Mouse (Mus musculus) midbrain, postnatal 0 days (tissue): Measurements from ENCODE around the gene Crabp2. TPM values are rescaled to one million over a fixed set of nuclear protein-coding genes. Genes with fewer than 3 reads are reported as not detected.

Source experiments
- ATAC-seq: fragments of 200-750 bp; cut with Nextera tagmentation; 2 replicates; pipeline ENCODE4 v1.8.0; 2017; ENCODE audit warnings: moderate number of reproducible peaks, mild to moderate bottlenecking, moderate TSS enrichment, moderate library complexity; ENCODE audit not compliant: low FRiP score
- DNase-seq: peaks from one replicate; pipeline ENCODE4 v3.0.0-alpha.2; 2015; ENCODE audit warnings: low spot score
- H3K27ac ChIP-seq: fragments of 300-500 bp; sonication (generic); 2 replicates; pipeline ENCODE4 v1.5.1; 2014; ENCODE audit warnings: low read depth, mild to moderate bottlenecking, low read length, mixed read lengths
- H3K27me3 ChIP-seq: fragments of 300-500 bp; sonication (generic); 2 replicates; pipeline ENCODE4 v1.6.1; 2014; ENCODE audit warnings: low read length, control low read depth, mixed read lengths; ENCODE audit not compliant: insufficient read depth
- H3K36me3 ChIP-seq: fragments of 300-500 bp; sonication (generic); 2 replicates; pipeline ENCODE4 v1.6.1; 2014; ENCODE audit warnings: low read length, control low read depth, mixed read lengths; ENCODE audit not compliant: insufficient read depth
- H3K4me1 ChIP-seq: fragments of 300-500 bp; sonication (generic); 2 replicates; pipeline ENCODE4 v1.6.1; 2014; ENCODE audit warnings: mild to moderate bottlenecking, control low read depth, antibody characterized with exemption, low read length, mixed read lengths; ENCODE audit not compliant: insufficient read depth
- H3K4me2 ChIP-seq: fragments of 300-500 bp; sonication (generic); 2 replicates; pipeline ENCODE4 v1.6.1; 2014; ENCODE audit warnings: low read depth, mild to moderate bottlenecking, low read length, mixed read lengths; ENCODE audit not compliant: poor library complexity, severe bottlenecking
- H3K4me3 ChIP-seq: fragments of 300-500 bp; sonication (generic); 2 replicates; pipeline ENCODE4 v1.5.1; 2014; ENCODE audit warnings: low read depth, mild to moderate bottlenecking, low read length, moderate library complexity
- H3K9ac ChIP-seq: fragments of 300-500 bp; sonication (generic); replicated peaks from 2 replicates; pipeline ENCODE4 v1.6.1; 2014; ENCODE audit warnings: mild to moderate bottlenecking, low read length, moderate library complexity, mixed read lengths; ENCODE audit not compliant: poor library complexity, severe bottlenecking
- H3K9me3 ChIP-seq: fragments of 300-500 bp; sonication (generic); 2 replicates; pipeline ENCODE4 v1.6.1; 2016; ENCODE audit warnings: low read length, control low read depth
- CTCF ChIP-seq: IDR thresholded peaks from 2 replicates; pipeline ENCODE4 v1.5.1; 2016; ENCODE audit warnings: antibody characterized with exemption, mild to moderate bottlenecking
- WGBS: fragments of 180-500 bp; shearing (Covaris S2); extraction: QIAGEN DNeasy Blood & Tissue Kit; methylation state at CpG from one replicate; pipeline ENCODE4 v1.1.7; 2014; 5-methylcytosine and 5-hydroxymethylcytosine counted together
- polyA plus RNA-seq: library from polyadenylated mRNA; unstranded; fragments of >200 nt; fragmentation: Nextera tagmentation; extraction: Ambion mirVana; gene quantifications from 2 replicates; pipeline ENCODE4 v1.2.1, GENCODE M21; 2015
- total RNA-seq: library from RNA; depleted of rRNA; stranded (reverse); fragments of >200 nt; gene quantifications from 2 replicates; pipeline ENCODE4 v1.2.3, GENCODE M21; 2014

Crabp2 gene
- total and polyA plus RNA-seq, 2 experiments from 2014 or later: 19.2 to 49.0 TPM

GRCm38 (mm10) chr3:87943586-87943985 lies 4.9 kb upstream of the Crabp2 start:
- H3K9ac ChIP-seq: no peak overlapping the region
- H3K4me3 ChIP-seq: no peak overlapping the region
- WGBS: 82% methylated on average over 7 of the region's 7 CpGs
- H3K27me3 ChIP-seq: 0 out of 2 replicates have a peak, but pooled peaks cover 4% of the 10 kb centered on the region
- peaks cover 29% of the 10 kb centered on the region for H3K36me3 ChIP-seq
- DNase-seq (no peak), ATAC-seq (no peak)
- no peaks in the 10 kb centered on the region for H3K9me3 ChIP-seq
- peaks cover 14% of the 10 kb centered on the region for H3K4me1 ChIP-seq
- no peak overlapping the region for H3K4me2 ChIP-seq
- no peak overlapping the region for H3K27ac ChIP-seq
- no peak for TF ChIP-seq CTCF

GRCm38 (mm10) chr3:87944838-87945600 lies 3.4 kb upstream of the Crabp2 start:
- Histone ChIP-seq H3K36me3 (peaks cover 19% of the 10 kb centered on the region), H3K4me1 (peaks cover 14% of the 10 kb centered on the region), H3K4me3 (no peak overlapping the region), H3K9ac (no peak overlapping the region), H3K27me3 (0 out of 2 replicates have a peak, but pooled peaks cover 4% of the 10 kb centered on the region), H3K27ac (0 out of 2 replicates have a peak overlapping the region, but pooled peaks have one; percentile 12), H3K4me2 (no peak overlapping the region), H3K9me3 (no peaks in the 10 kb centered on the region)
- no peak for ATAC-seq
- WGBS: 24% methylated on average over 4 of the region's 4 CpGs
- TF ChIP-seq CTCF: no peak
- no peak for DNase-seq

- Histone ChIP-seq H3K27me3 (0 out of 2 replicates have a peak, but pooled peaks cover 4% of the 10 kb centered on the region), H3K4me3 (no peak overlapping the region), H3K36me3 (peaks cover 15% of the 10 kb centered on the region), H3K9me3 (no peaks in the 10 kb centered on the region), H3K27ac (no peak overlapping the region), H3K4me1 (peaks cover 14% of the 10 kb centered on the region), H3K4me2 (no peak overlapping the region), H3K9ac (no peak overlapping the region)
- no peak for ATAC-seq
- WGBS: 34% methylated on average over 12 of the region's 12 CpGs
- no peak for TF ChIP-seq CTCF
- DNase-seq: no peak
Measured at GRCm38 (mm10) chr3:87945781-87946540, 2.5 kb upstream of the Crabp2 start.

GRCm38 (mm10) chr3:87946541-87946860 lies 2.0 kb upstream of the Crabp2 start:
- Histone ChIP-seq H3K27ac (no peak overlapping the region), H3K9me3 (no peaks in the 10 kb centered on the region), H3K4me2 (no peak overlapping the region), H3K36me3 (peaks cover 9% of the 10 kb centered on the region), H3K4me1 (peaks cover 14% of the 10 kb centered on the region), H3K27me3 (0 out of 2 replicates have a peak, but pooled peaks cover 4% of the 10 kb centered on the region), H3K9ac (no peak overlapping the region), H3K4me3 (no peak overlapping the region)
- ATAC-seq (no peak), DNase-seq (no peak)
- WGBS: 45% methylated on average over 1 of the region's 1 CpGs
- TF ChIP-seq CTCF: no peak

GRCm38 (mm10) chr3:87947056-87947810 lies 1.2 kb upstream of the Crabp2 start:
- H3K4me1 ChIP-seq: peaks cover 14% of the 10 kb centered on the region
- peak overlapping the region; percentile 64 for H3K4me2 ChIP-seq
- 0 out of 2 replicates have a peak, but pooled peaks cover 4% of the 10 kb centered on the region for H3K27me3 ChIP-seq
- 0 out of 2 replicates have a peak overlapping the region, but pooled peaks have one; percentile 13 for H3K9ac ChIP-seq
- WGBS: 7% methylated on average over 26 of the region's 26 CpGs
- peak overlapping the region; percentile 26 for H3K4me3 ChIP-seq
- H3K27ac ChIP-seq: no peak overlapping the region
- TF ChIP-seq CTCF: no peak
- no peaks in the 10 kb centered on the region for H3K9me3 ChIP-seq
- ATAC-seq (no peak), DNase-seq (no peak)
- peaks cover 4% of the 10 kb centered on the region; the same call in 1 of the 2 replicates for H3K36me3 ChIP-seq
